Mouse (Mus musculus) adrenal gland, postnatal 10 days (tissue): ENCODE results near the gene Mttp. TPM values are rescaled to one million over a fixed set of nuclear protein-coding genes. Genes with fewer than 3 reads are reported as not detected.

Experiments used
- DNase-seq: peaks from one replicate; pipeline ENCODE4 v3.0.0; 2021; ENCODE audit warnings: mixed read lengths
- total RNA-seq, 2 experiments: library from RNA; stranded (reverse); gene quantifications; 2 replicates each; pipeline ENCODE4 v1.2.3; 2021

Gene Mttp
- total RNA-seq, 2 experiments from 2014 or later, result 16.3 to 30.1 TPM

DNA sequence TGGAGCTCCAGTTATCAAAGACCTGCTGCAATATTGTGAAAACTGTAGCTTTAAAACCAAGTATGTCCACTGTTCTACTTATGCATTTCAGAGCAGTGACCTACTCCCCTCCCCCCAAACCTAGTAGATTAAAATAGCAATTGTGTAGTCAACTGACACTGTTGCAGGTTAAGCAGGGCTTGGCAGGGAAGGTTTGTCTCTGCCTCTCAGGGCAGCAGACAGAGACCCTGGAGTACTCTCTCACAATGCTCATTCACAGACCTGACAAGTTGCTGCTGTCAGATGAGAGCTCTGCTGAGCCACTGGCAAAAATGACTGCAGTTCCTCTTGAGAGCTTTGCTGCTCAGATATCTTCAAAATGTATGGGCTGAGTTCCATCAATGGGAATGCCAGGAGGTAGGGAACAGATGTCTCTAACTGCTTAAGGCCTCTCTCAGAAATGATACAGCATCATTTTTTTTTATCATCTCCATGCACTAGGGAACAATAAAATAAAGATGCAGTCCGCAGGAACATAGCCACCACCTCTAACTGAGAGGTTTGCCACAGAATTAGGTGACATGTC lies 61.6 kb downstream of the Mttp start:
- no peak for DNase-seq

GRCm38 (mm10) chr3:138078701-138079100 lies 66.1 kb downstream of the Mttp start:
- no peak for DNase-seq

DNA sequence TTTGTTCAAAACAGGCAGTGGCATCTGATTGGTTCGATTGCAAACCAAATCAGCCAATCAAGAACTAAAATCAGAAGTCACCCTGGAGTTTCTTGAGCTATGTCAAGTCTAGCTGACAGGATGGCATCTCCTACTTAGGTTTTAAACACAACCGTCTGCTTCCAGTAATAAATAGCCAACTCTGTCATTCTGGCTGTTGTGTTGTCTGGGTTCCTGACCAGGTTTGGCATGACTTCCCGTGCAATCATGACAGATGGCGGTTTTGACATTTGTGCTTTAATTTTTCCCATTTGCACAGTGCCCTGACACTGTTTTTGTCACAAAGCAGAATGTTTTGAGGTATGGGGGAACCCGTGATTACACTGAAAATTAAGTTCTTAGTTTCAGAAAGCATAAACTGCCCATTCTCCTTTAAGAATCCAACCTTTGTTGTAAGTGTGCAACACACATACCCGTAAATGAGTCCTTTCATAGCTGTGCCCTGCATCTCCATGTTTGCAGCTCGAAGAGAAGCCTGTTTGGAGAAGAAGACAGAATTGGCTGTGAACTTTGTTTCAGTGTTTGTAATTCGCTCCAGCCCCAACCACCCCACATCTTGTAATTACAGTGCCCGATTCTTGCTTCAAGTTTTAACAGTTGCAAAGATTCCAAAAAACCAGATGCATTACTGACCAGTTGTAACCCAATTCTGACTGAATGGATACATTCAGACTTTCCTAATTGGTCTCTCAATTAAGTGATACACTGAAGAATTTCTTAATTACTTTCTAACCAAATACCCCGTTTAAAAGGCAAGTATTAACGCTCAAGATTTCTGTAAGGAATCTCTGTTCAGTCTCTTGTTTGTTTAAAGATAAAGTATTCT lies 67.1 kb downstream of the Mttp start:
- DNase-seq, result no peak

DNA sequence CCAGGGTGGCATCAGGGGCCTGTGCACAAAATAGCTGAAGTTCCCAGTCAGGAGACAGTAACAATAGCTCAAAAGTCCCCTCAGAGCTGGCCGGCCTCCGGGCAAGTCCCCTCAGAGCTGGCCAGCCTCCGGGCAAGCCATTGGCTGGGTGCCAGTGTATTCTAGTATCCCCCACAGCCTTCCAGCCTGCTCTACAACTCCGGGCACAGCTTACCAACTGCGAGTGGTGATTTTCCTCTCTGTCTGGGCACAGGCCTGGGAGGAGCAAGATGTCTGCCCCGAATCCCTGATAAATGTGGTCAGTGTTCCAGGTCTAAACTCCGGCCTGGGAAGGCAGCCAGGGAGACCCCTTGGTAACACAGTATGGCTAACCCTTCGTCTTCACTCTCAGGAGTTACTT lies 69.6 kb downstream of the Mttp start:
- no peak for DNase-seq

DNA sequence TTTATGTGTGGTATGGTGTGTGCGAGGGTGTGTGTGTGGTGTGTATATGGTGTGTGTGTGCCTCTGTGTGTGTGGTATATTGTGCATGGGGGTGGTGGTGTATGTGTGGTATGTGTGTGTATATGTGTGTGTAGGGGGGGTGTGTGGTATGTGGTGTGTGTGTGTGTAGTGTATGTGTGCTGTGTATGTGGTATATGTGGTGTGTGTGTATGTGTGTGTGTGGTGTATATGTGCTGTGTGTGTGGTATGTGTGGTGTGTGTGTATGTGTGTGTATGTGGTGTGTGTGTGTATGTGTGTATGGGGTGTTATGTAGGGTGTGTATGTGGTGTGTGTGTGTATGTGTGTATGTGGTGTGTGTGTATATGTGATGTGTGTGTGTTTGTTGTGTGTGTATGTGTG lies 70.6 kb downstream of the Mttp start:
- no peak for DNase-seq

DNA sequence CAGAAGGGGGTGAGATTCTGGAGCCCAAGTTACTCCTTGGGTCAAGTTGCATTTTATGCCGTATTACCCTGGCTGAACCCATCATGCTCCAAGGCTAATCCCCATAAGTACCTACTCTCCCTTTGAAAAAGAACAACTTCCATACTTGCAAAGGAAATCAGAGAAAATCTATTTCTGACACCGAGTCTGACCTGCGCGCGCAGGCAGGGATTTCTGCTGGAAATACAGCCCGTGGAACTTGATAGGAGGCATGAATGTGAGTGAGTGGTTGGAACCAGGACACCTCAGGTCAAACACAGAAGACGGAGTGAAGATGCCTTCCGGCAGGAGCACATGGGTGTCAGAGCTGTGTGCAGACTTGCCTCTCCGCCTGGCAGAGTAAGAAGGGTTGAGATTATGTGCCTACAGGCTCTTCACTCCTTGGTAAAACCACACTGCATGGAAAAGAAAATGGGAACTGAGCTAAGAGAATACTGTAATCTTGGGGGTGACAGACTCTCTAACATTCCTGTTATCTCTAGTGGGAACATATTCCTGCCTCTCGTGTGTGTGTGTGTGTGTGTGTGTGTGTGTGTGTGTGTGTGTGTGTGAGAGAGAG lies 73.2 kb downstream of the Mttp start:
- DNase-seq, result no peak

DNA sequence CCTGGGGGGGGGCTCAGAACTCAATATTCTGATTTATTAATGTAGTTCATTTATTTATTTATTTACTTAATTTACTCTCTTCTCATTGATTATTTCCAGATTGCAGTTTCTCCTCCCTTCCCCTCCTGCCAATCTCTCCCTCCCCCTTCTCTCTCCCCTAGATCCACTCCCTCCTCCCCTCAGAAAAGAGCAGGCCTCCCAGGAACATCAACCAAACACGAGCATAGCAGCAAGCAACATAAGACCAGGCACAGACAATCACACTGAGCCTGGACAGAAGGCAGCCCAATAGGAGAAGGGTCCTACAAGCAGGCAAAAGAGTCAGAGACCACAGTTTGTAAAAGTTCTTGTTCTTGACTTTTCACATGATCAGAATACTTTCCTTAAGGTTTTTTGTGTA lies 73.8 kb downstream of the Mttp start:
- DNase-seq, result no peak

GRCm38 (mm10) chr3:138069756-138070511 lies 74.8 kb downstream of the Mttp start:
- DNase-seq, result no peak

- no peak for DNase-seq
These were observed 76.7 kb downstream of the Mttp start for GRCm38 (mm10) chr3:138068103-138068502.

GRCm38 (mm10) chr3:138067288-138067687 lies 77.5 kb downstream of the Mttp start, which contains the start of gene Gm5105:
Gene Gm5105 (minus strand): TSS chr3:138067388.
- no peak for DNase-seq

DNA sequence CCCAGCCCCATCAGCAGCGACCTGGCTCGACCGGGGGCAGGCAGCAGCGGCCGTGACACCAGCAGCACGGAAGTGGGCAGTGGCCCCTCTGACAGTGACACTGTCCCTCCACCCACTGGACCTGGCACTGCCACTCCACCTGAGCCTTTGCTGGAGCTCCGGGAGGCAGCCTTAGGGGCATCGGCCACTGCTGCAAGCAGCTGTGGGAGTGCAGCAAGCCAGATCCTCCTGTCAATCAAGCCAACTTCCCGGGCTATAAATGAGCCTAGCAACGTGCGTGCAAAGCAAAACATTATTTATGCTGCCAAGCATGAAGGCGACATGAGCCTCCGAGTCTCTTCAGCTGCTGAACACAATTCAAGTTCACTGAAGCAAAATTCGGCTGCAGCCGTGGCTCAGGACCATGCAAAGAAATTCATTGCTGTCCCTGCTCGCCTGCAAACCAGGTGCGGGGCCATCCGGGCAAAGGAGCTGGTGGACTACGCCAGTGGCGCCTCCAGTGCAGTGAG lies 78.4 kb downstream of the Mttp start:
- DNase-seq, result no peak

GRCm38 (mm10) chr3:138065930-138066329 lies 78.8 kb downstream of the Mttp start:
- DNase-seq, result no peak

GRCm38 (mm10) chr3:138064732-138065645 lies 79.8 kb downstream of the Mttp start, which contains the start of gene 1110002E22Rik:
Gene 1110002E22Rik (plus strand): TSS chr3:138065052.
- no peak for DNase-seq

DNA sequence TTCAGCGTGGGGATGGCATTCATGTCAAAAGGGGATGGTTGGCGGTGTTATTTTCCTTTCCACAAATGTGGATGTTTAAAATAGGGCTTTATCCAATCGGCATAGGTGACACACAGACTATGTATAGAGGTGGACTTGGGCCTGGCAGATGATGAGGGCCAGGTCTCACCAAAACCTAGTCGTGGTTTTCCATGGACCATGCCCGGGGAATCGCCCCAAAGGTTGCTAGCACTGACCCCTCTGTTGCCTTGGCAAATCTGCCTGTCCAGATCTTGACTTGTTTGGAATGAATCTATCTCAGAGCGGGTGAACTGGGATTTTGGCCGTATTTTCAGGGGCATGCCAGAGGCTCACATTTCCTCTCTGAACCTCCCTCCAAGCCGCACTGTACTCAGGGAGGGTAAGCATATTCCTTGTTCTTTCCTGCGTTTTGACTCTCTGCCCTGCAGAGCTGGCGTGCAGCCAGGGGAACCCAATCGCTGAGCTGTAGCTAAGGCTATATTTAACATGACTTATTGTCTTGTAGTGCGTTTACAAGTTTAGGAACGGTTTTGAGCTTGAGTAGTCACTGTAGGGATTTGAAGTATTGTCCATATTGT lies 80.9 kb downstream of the Mttp start:
- DNase-seq, result peak; percentile 83

DNA sequence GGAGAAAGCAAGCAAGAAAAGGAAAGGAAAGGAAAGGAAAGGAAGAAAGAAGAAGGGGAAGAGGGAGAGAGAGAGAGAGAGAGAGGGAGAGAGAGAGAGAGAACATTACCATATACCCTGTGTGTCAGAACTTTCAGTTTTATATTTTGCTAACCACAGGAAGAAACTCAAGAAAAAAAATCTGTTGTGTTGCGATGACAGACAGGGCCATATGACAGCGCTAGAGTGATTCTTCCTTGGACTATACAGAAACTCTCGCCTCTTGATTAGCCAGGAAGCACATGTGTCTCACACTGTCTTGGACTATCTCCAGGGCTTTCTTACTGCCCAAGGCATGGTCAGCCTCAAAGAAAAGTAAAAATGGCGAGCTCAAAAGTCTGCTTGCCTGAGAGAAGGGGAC lies 82.1 kb downstream of the Mttp start:
- no peak for DNase-seq

- no peak for DNase-seq
These were observed 83.4 kb downstream of the Mttp start for GRCm38 (mm10) chr3:138061205-138061911.

GRCm38 (mm10) chr3:138060429-138060828 lies 84.3 kb downstream of the Mttp start:
- no peak for DNase-seq

DNA sequence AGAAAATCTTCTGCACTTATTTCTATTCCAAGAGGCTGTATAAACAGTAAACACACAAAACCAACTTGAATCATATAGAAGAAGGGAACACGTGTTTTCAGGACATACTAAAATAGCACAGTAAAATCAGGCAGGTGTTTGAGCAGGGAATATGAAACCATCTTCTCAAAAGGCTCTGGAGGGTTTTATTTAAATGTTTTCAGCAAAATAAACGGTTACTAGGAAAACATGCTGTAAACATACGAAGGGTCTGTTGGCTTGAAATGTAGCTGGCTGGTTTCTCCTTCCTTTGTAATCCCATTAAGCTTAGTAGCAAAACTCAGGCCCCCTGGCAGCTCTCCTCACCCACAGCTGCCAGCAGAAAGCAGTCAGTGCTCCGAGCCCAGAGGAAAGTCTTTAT lies 86.5 kb downstream of the Mttp start:
- DNase-seq, result no peak

DNA sequence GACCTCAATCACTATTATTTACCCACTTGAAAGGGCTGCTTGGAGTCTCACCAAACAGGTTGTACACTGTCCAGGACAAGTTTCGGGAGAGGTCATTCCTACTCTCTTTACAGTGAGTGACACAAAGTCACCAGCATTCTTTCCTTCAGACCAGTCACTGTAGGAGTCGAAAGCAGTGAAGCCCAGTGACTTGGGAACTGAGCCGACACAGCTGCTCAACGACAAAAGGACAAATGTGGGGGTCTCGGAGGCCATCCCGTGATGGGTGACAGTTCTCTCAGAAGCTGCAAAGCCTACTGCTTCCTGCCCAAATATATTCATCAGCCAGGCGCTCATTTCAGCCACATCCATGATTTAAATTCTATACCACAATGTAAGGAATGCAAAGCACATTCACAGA lies 87.8 kb downstream of the Mttp start:
- no peak for DNase-seq

DNA sequence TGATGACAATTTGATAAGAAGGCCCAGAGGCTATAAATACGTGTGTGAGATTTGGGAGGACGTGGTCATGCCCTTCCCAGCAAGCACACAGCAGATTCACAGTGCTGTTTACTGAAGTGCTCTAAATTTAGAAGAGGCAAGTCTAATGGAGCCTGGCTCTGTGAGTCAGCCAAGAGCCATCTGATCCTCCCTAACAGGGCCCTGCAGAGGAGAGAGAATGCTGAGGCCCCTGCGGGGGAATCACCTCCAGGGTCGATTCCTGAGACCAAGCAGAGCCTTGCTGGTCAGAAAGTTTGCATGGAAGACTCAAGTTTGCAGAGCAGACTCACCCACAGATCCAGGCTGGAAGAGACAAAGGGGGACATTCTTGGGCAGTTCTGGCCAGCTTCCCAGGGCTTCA lies 90.8 kb downstream of the Mttp start:
- peak; percentile 38 for DNase-seq
